Mouse (Mus musculus) lung, adult 2 months (tissue): ENCODE measurements around the gene Heatr5a. TPM values are rescaled to one million over a fixed set of nuclear protein-coding genes. Genes with fewer than 3 reads are reported as not detected.

ENCODE experiments used
- DNase-seq: peaks from one replicate; pipeline ENCODE4 v3.0.0; 2022
- H3K4me1 ChIP-seq: fragments of 200-500 bp; 2 replicates; pipeline ENCODE4 v1.6.1; 2011; ENCODE audit warnings: low read length; ENCODE audit not compliant: control insufficient read depth, insufficient read depth
- H3K4me3 ChIP-seq: fragments of 200-500 bp; replicated peaks from 2 replicates; pipeline ENCODE3; 2011; ENCODE audit warnings: low read depth, mild to moderate bottlenecking, control low read depth, low read length; ENCODE audit errors: extremely low read depth
- CTCF ChIP-seq: fragments of 200-500 bp; IDR thresholded peaks from 2 replicates; pipeline ENCODE4 v1.5.1; 2011; ENCODE audit warnings: mild to moderate bottlenecking, low read length, control low read depth; ENCODE audit not compliant: insufficient read depth
- POLR2A ChIP-seq: fragments of 200-500 bp; IDR thresholded peaks from 2 replicates; pipeline ENCODE4 v1.6.1; 2011; ENCODE audit warnings: low read depth, mild to moderate bottlenecking, control low read depth, low read length, borderline replicate concordance; ENCODE audit errors: extremely low read depth
- whole genome bisulfite sequencing: fragments of 180-500 bp; shearing (Covaris S2); methylation state at CpG from one replicate; pipeline ENCODE4 v1.1.7; 2018; 5-methylcytosine and 5-hydroxymethylcytosine counted together
- polyA plus RNA-seq: library from polyadenylated mRNA; depleted of rRNA; stranded (reverse); fragments of >200 nt; gene quantifications from 2 replicates; pipeline ENCODE4 v1.2.3, GENCODE M21; 2012

Gene Heatr5a
- polyA plus RNA-seq, 1 experiment = 50.4 TPM

DNA sequence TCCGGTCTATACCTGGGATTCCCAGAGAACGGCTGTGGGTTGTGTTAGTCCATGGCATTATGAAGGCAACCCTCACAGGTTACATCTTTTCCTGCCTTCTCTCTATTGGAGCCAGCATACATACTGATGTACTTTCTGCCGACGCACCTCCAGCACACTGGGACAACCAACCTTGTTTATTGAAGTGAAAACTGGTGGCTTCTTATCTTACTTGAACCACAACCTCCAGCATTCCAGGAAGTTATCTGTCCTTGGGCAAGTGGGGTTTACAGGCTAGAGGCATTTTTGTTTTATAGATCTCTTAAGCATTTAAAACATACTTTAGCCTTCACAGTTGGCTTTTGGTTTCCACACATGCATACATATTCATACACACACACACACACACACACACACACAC lies 119.5 kb downstream of the Heatr5a start:
- Histone ChIP-seq H3K4me3 (no peak overlapping the region), H3K4me1 (no peaks in the 10 kb centered on the region)
- 78% methylated on average over 4 of the region's 4 CpGs for WGBS
- no peak for DNase-seq
- TF ChIP-seq CTCF (no peak), POLR2A (no peak)

- TF ChIP-seq POLR2A (no peak), CTCF (no peak)
- 90% methylated on average over 3 of the region's 3 CpGs for WGBS
- Histone ChIP-seq H3K4me3 (no peak overlapping the region), H3K4me1 (no peaks in the 10 kb centered on the region)
- DNase-seq = no peak
These were observed 120.0 kb downstream of the Heatr5a start for GRCm38 (mm10) chr12:51851155-51851554.

DNA sequence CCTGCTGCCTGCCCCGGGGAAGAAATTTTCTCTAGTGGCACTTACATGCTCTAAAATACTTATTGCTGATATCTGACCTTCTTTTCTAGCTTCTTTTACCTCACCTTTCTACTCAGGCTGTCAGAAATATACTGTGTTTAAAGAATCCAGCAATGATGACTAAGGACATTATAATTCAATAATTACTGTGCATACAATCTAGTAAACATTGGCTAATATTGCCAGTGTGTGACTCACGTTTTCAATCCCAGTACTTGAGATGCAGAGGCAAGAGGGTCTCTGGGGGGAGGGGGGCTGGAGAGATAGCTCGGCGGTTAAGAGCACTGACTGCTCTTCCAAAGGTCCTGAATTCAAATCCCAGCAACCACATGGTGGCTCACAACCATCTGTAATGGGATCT lies 120.8 kb downstream of the Heatr5a start:
- DNase-seq = no peak
- WGBS = 65% methylated on average over 4 of the region's 4 CpGs
- H3K4me3 ChIP-seq = no peak overlapping the region
- no peak for TF ChIP-seq CTCF
- no peak for TF ChIP-seq POLR2A
- H3K4me1 ChIP-seq = peaks cover under 1% of the 10 kb centered on the region; the same call in 1 of the 2 replicates

GRCm38 (mm10) chr12:51849902-51850301 lies 121.2 kb downstream of the Heatr5a start:
- H3K4me3 ChIP-seq = no peak overlapping the region
- H3K4me1 ChIP-seq = peaks cover 3% of the 10 kb centered on the region; the same call in 1 of the 2 replicates
- no peak for DNase-seq
- no peak for TF ChIP-seq POLR2A
- TF ChIP-seq CTCF = no peak
- WGBS = 36% methylated on average over 2 of the region's 2 CpGs

DNA sequence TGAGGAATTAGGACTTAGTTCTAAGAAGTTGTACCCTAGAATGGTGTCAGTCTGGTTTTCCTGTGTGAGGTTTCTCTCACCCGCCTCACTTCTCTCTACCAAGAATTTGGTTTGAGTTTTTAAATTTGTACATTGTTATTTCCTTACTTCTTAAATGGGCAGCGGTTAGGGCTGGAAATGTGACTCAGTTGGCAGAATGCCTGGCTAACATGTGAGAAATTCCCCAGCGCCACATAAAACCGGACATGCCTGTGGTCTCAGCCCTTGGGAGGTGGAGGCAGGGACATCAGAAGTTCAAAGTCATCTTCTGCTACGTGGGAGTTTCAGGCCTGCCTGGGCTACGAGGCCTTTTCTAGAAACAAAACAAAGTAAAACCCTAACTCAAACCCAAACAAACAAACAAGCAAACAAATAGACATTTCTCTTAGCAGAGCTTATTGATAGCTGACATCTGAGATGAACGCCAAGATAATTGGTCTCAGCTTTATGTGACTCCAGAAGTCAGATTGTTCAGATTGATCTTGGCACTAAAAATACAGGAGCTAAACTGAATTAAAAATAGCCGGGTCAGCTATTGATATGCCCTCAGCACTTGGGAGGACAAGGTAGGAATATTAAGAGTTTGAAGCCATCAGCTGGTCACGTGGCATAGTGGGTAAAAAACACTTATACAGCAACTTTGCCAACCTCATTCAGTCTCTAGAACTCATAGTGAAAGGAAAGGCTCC lies 123.0 kb downstream of the Heatr5a start:
- TF ChIP-seq CTCF (no peak), POLR2A (no peak)
- 43% methylated on average over 9 of the region's 9 CpGs for WGBS
- peak; percentile 36 for DNase-seq
- H3K4me1 ChIP-seq = peaks cover 9% of the 10 kb centered on the region
- H3K4me3 ChIP-seq = no peak overlapping the region

DNA sequence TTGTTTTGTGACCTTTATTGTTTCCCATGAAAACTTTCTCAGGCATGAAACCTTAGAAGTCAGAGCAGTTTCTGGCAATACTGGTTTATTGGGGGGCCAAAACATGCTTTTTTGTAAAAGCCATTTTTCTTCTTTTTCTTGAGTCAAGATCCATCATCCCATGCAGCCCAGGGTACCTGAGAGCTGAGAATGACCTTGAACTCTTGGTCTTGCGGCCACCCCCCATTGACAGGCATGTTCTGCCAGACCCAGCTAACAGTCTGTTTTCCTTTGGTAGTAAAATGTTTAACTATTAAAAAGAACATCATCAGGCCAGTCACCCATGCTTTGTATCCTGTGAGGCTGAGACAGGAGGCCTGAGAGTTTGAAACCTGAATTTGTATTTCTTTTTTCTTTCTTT lies 125.9 kb downstream of the Heatr5a start:
- no peak overlapping the region for H3K4me3 ChIP-seq
- 30% methylated on average over 1 of the region's 1 CpGs for WGBS
- no peak for TF ChIP-seq CTCF
- no peak for TF ChIP-seq POLR2A
- peaks cover 9% of the 10 kb centered on the region for H3K4me1 ChIP-seq
- DNase-seq = no peak

DNA sequence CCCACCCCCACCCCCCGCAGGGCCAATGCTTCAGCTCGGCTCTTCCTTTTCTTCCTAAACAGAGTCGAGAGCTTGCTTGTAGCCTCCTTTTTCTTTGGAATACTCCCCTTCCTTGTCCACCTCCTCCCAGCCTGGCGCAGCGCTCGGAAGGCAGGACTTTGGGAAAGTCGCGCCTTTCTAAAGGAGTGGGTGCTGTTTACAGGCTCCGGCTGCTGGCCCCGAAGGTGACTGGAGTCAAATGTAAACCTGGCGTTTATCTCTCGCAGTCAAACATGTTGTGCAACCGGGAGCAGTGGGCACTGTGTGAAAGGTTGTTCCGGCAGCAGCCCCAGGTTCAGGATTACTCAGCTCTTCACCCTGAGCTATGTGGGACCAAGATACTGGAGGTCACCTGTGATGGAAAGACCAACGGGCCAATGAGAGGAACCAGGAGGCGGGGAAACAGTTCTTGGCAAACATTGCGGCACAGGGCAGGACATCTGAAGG lies 126.3 kb downstream of the Heatr5a start:
- TF ChIP-seq POLR2A = peak; percentile 89; the same call in 1 of the 2 replicates
- no peak for TF ChIP-seq CTCF
- H3K4me3 ChIP-seq = peak overlapping the region; percentile 83
- peak; percentile 98 for DNase-seq
- peaks cover 9% of the 10 kb centered on the region for H3K4me1 ChIP-seq
- WGBS = under 1% methylated on average over 17 of the region's 17 CpGs

DNA sequence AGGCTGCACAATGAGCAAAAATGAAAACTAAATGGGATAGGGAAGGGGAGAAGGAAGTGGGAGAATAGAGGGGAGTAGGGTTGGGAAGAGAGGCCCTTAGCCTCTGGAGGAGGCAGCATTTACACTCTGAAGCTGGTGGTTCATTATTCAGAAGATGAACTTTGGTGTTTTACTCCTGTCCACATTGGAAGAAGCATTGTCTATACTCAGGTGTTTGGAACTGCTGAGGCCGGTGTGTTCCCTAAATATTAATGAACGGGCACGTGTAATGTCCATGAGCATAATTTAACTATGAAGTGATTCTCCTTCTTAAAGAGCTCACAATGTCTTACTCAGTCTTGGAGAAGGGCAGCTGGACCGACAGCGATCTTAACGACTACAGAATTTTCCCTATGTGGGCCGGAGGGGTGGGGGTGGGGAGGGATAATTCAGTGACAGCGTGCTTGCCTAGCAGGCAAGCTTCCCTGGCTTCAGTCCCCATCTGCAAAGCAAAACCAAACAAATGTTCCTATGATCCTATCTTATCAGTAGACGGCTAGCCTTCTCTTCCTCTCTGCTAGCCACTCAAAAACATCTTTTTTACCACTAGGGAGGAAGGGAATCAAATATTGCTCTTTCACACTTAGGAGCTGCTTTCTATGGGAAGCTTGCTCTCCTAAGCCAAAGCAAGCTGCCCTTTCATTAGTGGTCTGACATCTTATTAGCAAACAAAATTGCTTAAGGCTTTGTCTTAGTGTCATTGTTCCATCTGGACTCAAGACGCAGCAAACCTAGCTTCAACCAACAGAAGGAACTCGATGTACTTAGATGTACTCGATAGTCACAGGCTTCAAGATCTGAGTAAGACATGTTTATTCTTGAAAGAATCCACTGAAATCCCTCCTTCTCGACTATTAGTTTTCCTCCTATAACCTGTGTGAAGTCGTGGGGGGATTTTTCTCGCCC lies 127.3 kb downstream of the Heatr5a start:
- WGBS = 33% methylated on average over 15 of the region's 15 CpGs
- no peak for DNase-seq
- TF ChIP-seq CTCF (no peak), POLR2A (no peak)
- H3K4me3 ChIP-seq = peak overlapping the region; percentile 83
- peaks cover 9% of the 10 kb centered on the region for H3K4me1 ChIP-seq

GRCm38 (mm10) chr12:51842081-51842864 lies 128.8 kb downstream of the Heatr5a start:
- TF ChIP-seq CTCF = no peak
- no peak for TF ChIP-seq POLR2A
- H3K4me3 ChIP-seq = no peak overlapping the region
- DNase-seq = no peak
- WGBS = 71% methylated on average over 6 of the region's 6 CpGs
- H3K4me1 ChIP-seq = peaks cover 9% of the 10 kb centered on the region
